Mouse (Mus musculus): ENCODE measurements around the gene Porcn. TPM values are rescaled to one million over a fixed set of nuclear protein-coding genes. Genes with fewer than 3 reads are reported as not detected.
A peak's percentile ranks its signal among the peaks of the same experiment; 100 is the strongest.

Gene Porcn
- polyA plus RNA-seq, 1 experiment from 2014 or later: 11.6 TPM

- H3K36me3 ChIP-seq: no peaks in the 10 kb centered on the region
- H3K27me3 ChIP-seq: no peaks in the 10 kb centered on the region
- H3K4me2 ChIP-seq: no peak overlapping the region
- H3K9me3 ChIP-seq: no peaks in the 10 kb centered on the region
- no peak for ATAC-seq (ENCODE audit: borderline replicate concordance, extremely low read depth, low FRiP score, low TSS enrichment)
- no peak overlapping the region for H3K9ac ChIP-seq
- 73% methylated on average over 7 of the region's 7 CpGs for WGBS
- H3K4me3 ChIP-seq: no peak overlapping the region
- no peaks in the 10 kb centered on the region for H3K4me1 ChIP-seq
- no peak overlapping the region for H3K27ac ChIP-seq
These were observed 17.1 kb upstream of the Porcn start for GRCm38 (mm10) chrX:8223473-8223872.

DNA sequence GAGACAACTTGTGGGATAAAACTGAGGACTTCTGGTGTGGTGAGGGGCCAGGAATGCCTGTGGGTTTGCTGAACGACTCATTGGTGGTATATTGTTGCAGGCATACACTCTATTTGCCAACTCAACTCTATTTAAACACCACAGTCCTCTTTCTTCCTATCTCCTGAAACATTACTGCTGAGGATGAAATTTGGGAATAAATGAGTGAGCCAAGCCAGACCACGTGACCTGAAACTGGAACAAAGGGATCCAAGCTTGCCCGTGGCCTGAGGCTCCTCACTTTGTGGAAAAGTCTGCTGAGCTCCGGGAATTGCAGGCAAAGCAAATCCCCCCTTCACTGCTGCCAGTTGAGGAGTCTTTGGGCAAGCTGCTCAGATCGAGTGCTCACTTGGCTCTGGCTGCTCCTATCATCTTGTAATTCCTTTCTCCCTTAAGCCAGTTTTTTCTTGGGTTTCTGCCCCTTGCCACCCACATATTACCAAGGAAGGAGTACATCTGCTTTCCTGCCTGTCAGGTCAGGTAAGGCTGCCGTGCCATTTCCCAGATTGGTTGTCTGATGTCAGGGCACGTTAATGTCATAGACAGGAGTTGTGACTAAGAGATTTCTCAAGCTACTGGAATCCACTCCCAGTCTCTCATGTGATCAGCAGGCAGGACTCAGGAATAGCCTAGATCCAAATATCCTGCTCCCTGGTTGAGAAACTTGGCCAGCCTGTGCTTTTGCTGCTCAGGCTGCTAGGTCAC, 16.5 kb upstream of the Porcn start:
- ATAC-seq (ENCODE audit: borderline replicate concordance, extremely low read depth, low FRiP score, low TSS enrichment): no peak
- Histone ChIP-seq H3K27ac (no peak overlapping the region), H3K9ac (no peak overlapping the region), H3K27me3 (no peaks in the 10 kb centered on the region), H3K36me3 (no peaks in the 10 kb centered on the region), H3K4me3 (no peak overlapping the region), H3K9me3 (no peaks in the 10 kb centered on the region), H3K4me1 (no peaks in the 10 kb centered on the region), H3K4me2 (no peak overlapping the region)
- 47% methylated on average over 7 of the region's 7 CpGs for WGBS

DNA sequence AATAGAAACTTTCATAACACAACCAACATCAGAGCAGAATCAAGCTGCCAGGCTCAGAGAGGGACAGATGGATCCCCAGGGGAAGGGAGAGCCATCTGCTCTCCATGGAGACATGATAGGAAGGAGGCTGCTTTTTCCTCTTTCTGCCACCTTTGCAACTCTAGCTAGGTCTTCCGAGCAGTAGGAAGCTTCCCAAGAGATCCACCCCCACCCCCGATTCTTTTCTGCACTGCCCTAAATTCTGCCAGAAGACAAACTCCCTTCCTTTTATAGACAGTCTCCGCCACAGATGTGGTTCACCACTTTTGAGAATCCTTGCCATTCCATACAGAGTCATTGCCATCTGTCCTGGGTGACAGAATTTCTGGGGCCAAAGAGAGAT, 16.0 kb upstream of the Porcn start:
- ATAC-seq (ENCODE audit: borderline replicate concordance, extremely low read depth, low FRiP score, low TSS enrichment): no peak
- H3K4me2 ChIP-seq: no peak overlapping the region
- no peaks in the 10 kb centered on the region for H3K9me3 ChIP-seq
- no peaks in the 10 kb centered on the region for H3K36me3 ChIP-seq
- H3K4me1 ChIP-seq: no peaks in the 10 kb centered on the region
- H3K4me3 ChIP-seq: no peak overlapping the region
- WGBS: 67% methylated on average over 3 of the region's 3 CpGs
- H3K9ac ChIP-seq: no peak overlapping the region
- no peak overlapping the region for H3K27ac ChIP-seq
- H3K27me3 ChIP-seq: no peaks in the 10 kb centered on the region

GRCm38 (mm10) chrX:8219651-8220050, 13.3 kb upstream of the Porcn start:
- Histone ChIP-seq H3K9me3 (no peaks in the 10 kb centered on the region), H3K9ac (no peak overlapping the region), H3K4me3 (no peak overlapping the region), H3K27ac (peak overlapping the region; percentile 19; the same call in 1 of the 2 replicates), H3K36me3 (no peaks in the 10 kb centered on the region), H3K27me3 (no peaks in the 10 kb centered on the region), H3K4me1 (no peaks in the 10 kb centered on the region), H3K4me2 (no peak overlapping the region)
- WGBS: 34% methylated on average over 8 of the region's 8 CpGs
- ATAC-seq (ENCODE audit: borderline replicate concordance, extremely low read depth, low FRiP score, low TSS enrichment): 0 out of 2 replicates have a peak, but pooled peaks have one; percentile 55

DNA sequence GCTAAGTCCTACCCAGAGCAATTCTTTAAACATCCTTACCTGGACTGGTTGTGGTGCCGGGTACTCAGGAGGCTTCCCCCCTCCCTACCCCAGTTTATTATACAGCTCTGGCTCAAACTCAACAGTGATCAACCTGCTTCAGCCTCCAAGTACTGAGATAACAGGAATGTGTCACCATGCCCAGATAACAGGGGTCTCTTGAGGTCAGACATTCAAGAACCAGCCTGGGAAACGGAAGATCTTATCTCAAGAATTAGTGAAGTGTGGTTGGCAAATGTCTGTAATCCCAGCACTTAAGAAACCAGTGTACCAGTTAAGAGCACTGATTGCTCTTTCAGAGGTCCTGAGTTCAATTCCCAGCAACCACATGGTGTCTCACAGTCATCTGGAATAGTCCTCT, 11.8 kb upstream of the Porcn start:
- no peaks in the 10 kb centered on the region for H3K4me1 ChIP-seq
- 40% methylated on average over 2 of the region's 2 CpGs for WGBS
- no peak overlapping the region for H3K27ac ChIP-seq
- H3K9me3 ChIP-seq: no peaks in the 10 kb centered on the region
- no peaks in the 10 kb centered on the region for H3K36me3 ChIP-seq
- H3K9ac ChIP-seq: no peak overlapping the region
- H3K4me2 ChIP-seq: no peak overlapping the region
- H3K27me3 ChIP-seq: no peaks in the 10 kb centered on the region
- no peak for ATAC-seq (ENCODE audit: borderline replicate concordance, extremely low read depth, low FRiP score, low TSS enrichment)
- H3K4me3 ChIP-seq: no peak overlapping the region

DNA sequence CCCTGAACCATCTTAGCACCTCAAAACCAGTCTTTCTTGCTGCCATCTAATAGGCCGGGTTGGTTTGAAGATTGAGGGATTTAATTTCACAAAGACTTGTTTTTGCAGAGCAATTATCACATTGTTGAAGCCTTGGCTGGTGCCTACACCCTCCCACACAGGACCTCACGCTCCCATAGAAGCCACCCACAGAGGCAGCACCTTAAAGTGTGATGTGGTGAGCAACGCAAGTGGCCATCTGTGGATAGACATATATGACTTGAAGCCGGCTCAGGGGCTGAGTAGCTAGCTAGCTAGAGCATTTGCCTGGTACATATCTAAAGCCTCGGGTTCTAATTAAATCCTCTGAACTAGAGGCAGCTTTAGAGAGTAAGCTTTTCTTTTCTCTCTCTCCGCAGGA, 11.1 kb upstream of the Porcn start:
- Histone ChIP-seq H3K36me3 (no peaks in the 10 kb centered on the region), H3K4me1 (no peaks in the 10 kb centered on the region), H3K27ac (no peak overlapping the region), H3K9me3 (no peaks in the 10 kb centered on the region), H3K27me3 (no peaks in the 10 kb centered on the region), H3K4me2 (no peak overlapping the region), H3K9ac (no peak overlapping the region), H3K4me3 (no peak overlapping the region)
- ATAC-seq (ENCODE audit: borderline replicate concordance, extremely low read depth, low FRiP score, low TSS enrichment): no peak
- 33% methylated on average over 6 of the region's 6 CpGs for WGBS

DNA sequence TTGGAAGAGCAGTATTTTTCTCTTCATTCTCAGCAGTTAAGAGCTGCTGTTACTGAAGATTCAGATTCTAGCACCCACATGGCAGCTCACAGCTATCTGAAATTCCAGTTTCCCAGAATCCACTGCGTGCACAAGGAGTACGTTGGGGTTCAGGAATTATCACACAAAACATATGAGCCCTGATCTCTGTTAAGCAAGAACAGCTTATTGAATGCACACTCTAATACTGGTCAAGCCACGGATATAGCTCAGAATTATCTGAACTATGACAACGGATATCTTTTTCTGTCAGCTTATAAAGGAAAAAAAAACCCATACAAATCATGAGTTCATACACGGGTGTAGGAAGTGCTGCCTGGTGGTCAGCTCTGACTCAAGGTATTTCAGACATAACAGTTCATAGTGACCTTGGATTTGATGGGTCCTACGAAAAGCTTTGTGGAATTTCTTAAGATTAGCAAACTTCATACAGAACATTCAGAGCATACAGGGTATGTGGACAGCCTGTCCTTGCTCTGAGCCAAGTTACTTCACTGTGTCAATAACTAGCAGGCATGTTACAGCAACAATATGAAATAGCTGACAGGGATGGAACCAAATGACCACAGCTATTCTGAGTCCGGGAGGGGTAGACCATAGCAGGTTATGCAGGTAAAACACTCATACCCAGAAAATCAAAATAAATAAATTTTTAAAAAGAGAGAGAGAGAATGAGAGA, 5.3 kb upstream of the Porcn start:
- no peaks in the 10 kb centered on the region for H3K9me3 ChIP-seq
- no peaks in the 10 kb centered on the region for H3K36me3 ChIP-seq
- H3K4me1 ChIP-seq: no peaks in the 10 kb centered on the region
- no peak for ATAC-seq (ENCODE audit: borderline replicate concordance, extremely low read depth, low FRiP score, low TSS enrichment)
- no peak overlapping the region for H3K4me2 ChIP-seq
- no peaks in the 10 kb centered on the region for H3K27me3 ChIP-seq
- no peak overlapping the region for H3K27ac ChIP-seq
- H3K4me3 ChIP-seq: no peak overlapping the region
- H3K9ac ChIP-seq: no peak overlapping the region
- 70% methylated on average over 7 of the region's 7 CpGs for WGBS

GRCm38 (mm10) chrX:8209720-8210119, 3.4 kb upstream of the Porcn start:
- no peak overlapping the region for H3K4me3 ChIP-seq
- no peak for ATAC-seq (ENCODE audit: borderline replicate concordance, extremely low read depth, low FRiP score, low TSS enrichment)
- H3K27me3 ChIP-seq: no peaks in the 10 kb centered on the region
- H3K9me3 ChIP-seq: no peaks in the 10 kb centered on the region
- no peaks in the 10 kb centered on the region for H3K36me3 ChIP-seq
- no peak overlapping the region for H3K27ac ChIP-seq
- WGBS: 49% methylated on average over 2 of the region's 2 CpGs
- peaks cover 4% of the 10 kb centered on the region; the same call in 1 of the 2 replicates for H3K4me1 ChIP-seq
- no peak overlapping the region for H3K4me2 ChIP-seq
- no peak overlapping the region for H3K9ac ChIP-seq

DNA sequence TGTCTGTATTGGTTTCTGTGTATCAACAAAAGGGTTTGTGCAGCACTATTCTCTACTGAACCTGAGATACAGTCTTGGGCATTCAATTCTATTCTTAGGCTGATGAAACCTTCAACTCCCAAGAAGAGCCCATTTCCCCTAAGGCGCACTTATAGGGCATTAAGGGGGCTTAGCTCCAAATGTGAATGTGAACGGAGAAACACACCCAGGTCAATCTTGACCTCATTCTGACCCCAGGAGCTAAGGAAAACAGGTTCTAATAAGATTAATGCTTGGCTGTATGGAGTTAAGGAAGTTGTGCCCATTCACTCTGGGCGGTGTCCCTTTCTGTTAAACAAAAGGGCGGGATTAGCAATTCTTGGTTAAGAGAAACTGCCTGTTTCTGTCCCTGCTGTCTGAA, 899 bp upstream of the Porcn start:
- Histone ChIP-seq H3K27me3 (no peaks in the 10 kb centered on the region), H3K36me3 (no peaks in the 10 kb centered on the region), H3K9me3 (no peaks in the 10 kb centered on the region), H3K4me2 (peak overlapping the region; percentile 68; the same call in 1 of the 2 replicates), H3K4me1 (peaks cover 4% of the 10 kb centered on the region; the same call in 1 of the 2 replicates), H3K4me3 (no peak overlapping the region), H3K9ac (no peak overlapping the region), H3K27ac (no peak overlapping the region)
- ATAC-seq (ENCODE audit: borderline replicate concordance, extremely low read depth, low FRiP score, low TSS enrichment): no peak
- WGBS: 34% methylated on average over 4 of the region's 4 CpGs

- Histone ChIP-seq H3K4me3 (peak overlapping the region; percentile 53), H3K27me3 (no peaks in the 10 kb centered on the region), H3K4me2 (peak overlapping the region; percentile 68), H3K36me3 (no peaks in the 10 kb centered on the region), H3K9ac (no peak overlapping the region), H3K27ac (no peak overlapping the region), H3K4me1 (peaks cover 4% of the 10 kb centered on the region; the same call in 1 of the 2 replicates), H3K9me3 (no peaks in the 10 kb centered on the region)
- no peak for ATAC-seq (ENCODE audit: borderline replicate concordance, extremely low read depth, low FRiP score, low TSS enrichment)
- 15% methylated on average over 11 of the region's 11 CpGs for WGBS
These were observed 421 bp upstream of the Porcn start for GRCm38 (mm10) chrX:8206694-8207197.

GRCm38 (mm10) chrX:8205551-8205950, 774 bp downstream of the Porcn start:
- ATAC-seq (ENCODE audit: borderline replicate concordance, extremely low read depth, low FRiP score, low TSS enrichment): no peak
- peaks cover 4% of the 10 kb centered on the region; the same call in 1 of the 2 replicates for H3K4me1 ChIP-seq
- peak overlapping the region; percentile 68 for H3K4me2 ChIP-seq
- H3K27ac ChIP-seq: no peak overlapping the region
- no peaks in the 10 kb centered on the region for H3K9me3 ChIP-seq
- no peaks in the 10 kb centered on the region for H3K27me3 ChIP-seq
- no peak overlapping the region for H3K9ac ChIP-seq
- 31% methylated on average over 7 of the region's 7 CpGs for WGBS
- H3K36me3 ChIP-seq: no peaks in the 10 kb centered on the region
- H3K4me3 ChIP-seq: peak overlapping the region; percentile 53

DNA sequence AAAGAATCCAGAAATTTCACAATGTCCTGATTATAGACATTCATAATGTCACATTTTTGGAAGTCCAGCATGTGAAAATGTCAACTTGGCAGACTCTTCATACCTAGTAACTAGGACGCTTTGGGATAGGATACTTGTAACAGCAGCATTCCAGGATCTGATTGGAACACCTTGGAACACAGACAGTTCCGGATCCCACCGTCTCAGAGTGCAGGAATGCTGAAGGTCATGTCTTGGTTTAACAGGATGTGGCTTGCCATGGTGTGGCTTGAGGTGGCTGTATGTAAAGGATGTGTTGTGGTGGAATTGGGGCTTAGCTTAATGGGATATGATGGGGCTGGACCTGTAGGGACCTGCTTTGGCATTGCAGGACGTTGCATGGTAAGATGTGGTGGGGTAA, 1.2 kb downstream of the Porcn start:
- no peak overlapping the region for H3K27ac ChIP-seq
- WGBS: 54% methylated on average over 4 of the region's 4 CpGs
- no peaks in the 10 kb centered on the region for H3K9me3 ChIP-seq
- no peak overlapping the region for H3K9ac ChIP-seq
- peaks cover 4% of the 10 kb centered on the region; the same call in 1 of the 2 replicates for H3K4me1 ChIP-seq
- H3K36me3 ChIP-seq: no peaks in the 10 kb centered on the region
- ATAC-seq (ENCODE audit: borderline replicate concordance, extremely low read depth, low FRiP score, low TSS enrichment): no peak
- H3K27me3 ChIP-seq: no peaks in the 10 kb centered on the region
- no peak overlapping the region for H3K4me2 ChIP-seq
- H3K4me3 ChIP-seq: no peak overlapping the region

Data from lung, embryonic 15.5 days (tissue).